Mouse (Mus musculus) cerebellum, adult 2 months (tissue): ENCODE results near the gene Stox2.

Experiments
- CTCF ChIP-seq: fragments of 200-500 bp; IDR thresholded peaks from 2 replicates; pipeline ENCODE4 v1.5.1; 2011; ENCODE audit warnings: low read depth, mild to moderate bottlenecking, control low read depth, low read length, moderate library complexity, borderline replicate concordance; ENCODE audit not compliant: insufficient read depth
- POLR2A ChIP-seq: fragments of 200-500 bp; IDR thresholded peaks from 2 replicates; pipeline ENCODE4 v1.6.1; 2011; ENCODE audit warnings: low read length, control low read depth, borderline replicate concordance; ENCODE audit not compliant: insufficient read depth

DNA sequence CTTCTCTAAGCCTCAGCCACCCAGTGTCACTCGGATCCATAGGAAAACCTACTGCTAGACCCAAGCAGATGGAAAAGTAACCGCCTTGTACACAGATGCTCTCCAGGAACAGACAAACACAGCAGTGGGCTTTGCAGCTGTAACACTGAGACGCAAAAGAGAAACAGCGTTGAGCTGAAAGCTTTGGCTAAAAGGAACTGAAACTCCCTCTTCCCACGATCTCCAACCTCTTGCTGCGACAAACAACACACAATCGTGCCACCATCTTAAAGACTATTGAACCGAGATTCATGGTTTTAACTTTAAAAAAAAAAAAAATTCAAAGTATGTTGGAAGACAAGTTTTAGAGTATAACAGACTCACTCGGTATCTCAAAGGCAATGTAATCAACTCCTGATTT is 62.5 kb downstream of the Stox2 start:
- TF ChIP-seq CTCF (no peak), POLR2A (no peak)
